Mouse (Mus musculus) liver, embryonic 14.5 days (tissue): Measurements from ENCODE around the gene Slamf9.
A peak's percentile ranks its signal among the peaks of the same experiment; 100 is the strongest.

Experiments used
- CTCF ChIP-seq: IDR thresholded peaks from 2 replicates; pipeline ENCODE4 v1.5.1; 2016; ENCODE audit warnings: antibody characterized with exemption, low read depth, control low read depth
- EP300 ChIP-seq: IDR thresholded peaks from 2 replicates; pipeline ENCODE4 v1.6.1; 2016; ENCODE audit warnings: antibody characterized with exemption, low read depth

- TF ChIP-seq CTCF (0 out of 2 replicates have a peak, but pooled peaks have one; percentile 4), EP300 (no peak)
Measured at GRCm38 (mm10) chr1:172430731-172431220, 44.4 kb upstream of the Slamf9 start.
